ENCODE assay signal across 13 mouse cellular contexts in genomic region chr13:81629395-81629794, GRCm38 (mm10). TPM values are rescaled to one million over a fixed set of nuclear protein-coding genes. Genes with fewer than 3 reads are reported as not detected.
DNase-seq lines count a peak whose midpoint lies in the region; ATAC-seq and TF ChIP-seq lines count a peak whose summit lies in the region.
"Had no signal": no experiment of that assay in that cellular context is flagged by ENCODE, and none has a peak within 500 bp of the region (broad histone marks: within the 10 kb centered on the region; RNA-seq: fewer than 3 reads in every experiment).

No protein-coding gene starts in this region.

- peak; percentile 29 for DNase-seq in kidney, postnatal 0 days (ENCODE audit: low spot score)
- no peak for DNase-seq in kidney, adult 9 months
- DNase-seq in forebrain, embryonic 11.5 days (ENCODE audit: low spot score), result peak; percentile 72
- peak; percentile 31 for DNase-seq in limb, embryonic 10.5 days (ENCODE audit: low spot score)
- no peak for DNase-seq in gastrocnemius, adult 18-20 months (ENCODE audit: low spot score)
- DNase-seq: cerebellum, adult 9-10 months; layer of hippocampus, postnatal 36 days; liver, embryonic 13.5 days had no signal

- no peak overlapping the region for H3K4me3 ChIP-seq in kidney, postnatal 0 days (replicated peaks; ENCODE audit: low read depth, low read length)
- H3K4me3 ChIP-seq in forebrain, embryonic 11.5 days (ENCODE audit: low read depth, low read length), result no peak overlapping the region
- no peak overlapping the region for H3K4me3 ChIP-seq in limb, embryonic 10.5 days
- H3K4me3 ChIP-seq in neural tube, embryonic 15.5 days (replicated peaks), result no peak overlapping the region
- H3K4me3 ChIP-seq in intestine, postnatal 0 days (ENCODE audit: low read depth, low read length), result no peak overlapping the region
- H3K4me3 ChIP-seq: liver, embryonic 13.5 days; megakaryocyte, embryonic 14.5 days had no signal

- H3K4me2 ChIP-seq in kidney, postnatal 0 days (ENCODE audit: low read length), result no peak overlapping the region
- no peak overlapping the region; the same call in 1 of the 2 replicates for H3K4me2 ChIP-seq in forebrain, embryonic 11.5 days (ENCODE audit: low read depth, low read length, severe bottlenecking)
- H3K4me2 ChIP-seq in neural tube, embryonic 15.5 days, result no peak overlapping the region
- H3K4me2 ChIP-seq in intestine, postnatal 0 days (replicated peaks; ENCODE audit: low read depth), result no peak overlapping the region
- H3K4me2 ChIP-seq: liver, embryonic 13.5 days had no signal

- H3K27me3 ChIP-seq in kidney, postnatal 0 days (ENCODE audit: insufficient read depth, low read length), result no peaks in the 10 kb centered on the region
- no peaks in the 10 kb centered on the region for H3K27me3 ChIP-seq in forebrain, embryonic 11.5 days (ENCODE audit: control insufficient read depth, insufficient read depth, low read length)
- peaks cover 36% of the 10 kb centered on the region for H3K27me3 ChIP-seq in limb, embryonic 10.5 days (ENCODE audit: low read depth, poor library complexity, severe bottlenecking)
- H3K27me3 ChIP-seq in neural tube, embryonic 15.5 days (replicated peaks), result peaks cover 4% of the 10 kb centered on the region; the same call in 1 of the 2 replicates
- H3K27me3 ChIP-seq in intestine, postnatal 0 days (replicated peaks; ENCODE audit: control insufficient read depth, insufficient read depth, low read length), result peaks cover 13% of the 10 kb centered on the region

- TF ChIP-seq CTCF in kidney, postnatal 0 days (IDR thresholded peaks at IDR 0.05; ENCODE audit: low read depth), result no peak
- no peak for TF ChIP-seq CTCF in intestine, postnatal 0 days (IDR thresholded peaks at IDR 0.05; ENCODE audit: low read depth)

- H3K36me3 ChIP-seq in kidney, postnatal 0 days (ENCODE audit: insufficient read depth, low read length), result no peaks in the 10 kb centered on the region
- H3K36me3 ChIP-seq in forebrain, embryonic 11.5 days (ENCODE audit: control insufficient read depth, insufficient read depth, low read length), result no peaks in the 10 kb centered on the region
- no peaks in the 10 kb centered on the region for H3K36me3 ChIP-seq in limb, embryonic 10.5 days
- H3K36me3 ChIP-seq in neural tube, embryonic 15.5 days, result no peaks in the 10 kb centered on the region
- no peaks in the 10 kb centered on the region for H3K36me3 ChIP-seq in intestine, postnatal 0 days (ENCODE audit: control insufficient read depth, insufficient read depth)
- H3K36me3 ChIP-seq: liver, embryonic 13.5 days had no signal

- no peak for ATAC-seq in kidney, postnatal 0 days (replicated peaks; ENCODE audit: low FRiP score, low read depth)
- ATAC-seq in forebrain, embryonic 11.5 days (replicated peaks; ENCODE audit: low FRiP score), result peak; percentile 75
- ATAC-seq in neural tube, embryonic 15.5 days (ENCODE audit: low FRiP score), result no peak
- no peak for ATAC-seq in intestine, postnatal 0 days
- ATAC-seq in erythroblast, adult 5-6 weeks (replicated peaks; ENCODE audit: low FRiP score, poor library complexity, severe bottlenecking), result no peak
- ATAC-seq: inflammation-experienced regulatory T-cells, adult 6 months had no signal

- H3K9me3 ChIP-seq in kidney, postnatal 0 days (replicated peaks; ENCODE audit: low read length), result no peaks in the 10 kb centered on the region
- no peaks in the 10 kb centered on the region for H3K9me3 ChIP-seq in forebrain, embryonic 11.5 days (ENCODE audit: control insufficient read depth, low read length)
- no peaks in the 10 kb centered on the region for H3K9me3 ChIP-seq in limb, embryonic 10.5 days (replicated peaks)
- no peaks in the 10 kb centered on the region for H3K9me3 ChIP-seq in neural tube, embryonic 15.5 days (replicated peaks)
- H3K9me3 ChIP-seq in intestine, postnatal 0 days (ENCODE audit: control insufficient read depth), result no peaks in the 10 kb centered on the region
- H3K9me3 ChIP-seq: liver, embryonic 13.5 days had no signal

- no peaks in the 10 kb centered on the region; the same call in 1 of the 2 replicates for H3K4me1 ChIP-seq in kidney, postnatal 0 days (replicated peaks; ENCODE audit: insufficient read depth, low read length)
- H3K4me1 ChIP-seq in forebrain, embryonic 11.5 days (replicated peaks; ENCODE audit: control insufficient read depth, insufficient read depth, low read length), result peaks cover 14% of the 10 kb centered on the region
- H3K4me1 ChIP-seq in limb, embryonic 10.5 days, result peaks cover 9% of the 10 kb centered on the region
- peaks cover 12% of the 10 kb centered on the region for H3K4me1 ChIP-seq in neural tube, embryonic 15.5 days
- no peaks in the 10 kb centered on the region for H3K4me1 ChIP-seq in intestine, postnatal 0 days (replicated peaks; ENCODE audit: control insufficient read depth, insufficient read depth, low read length)

- H3K9ac ChIP-seq in kidney, postnatal 0 days (ENCODE audit: low read depth, low read length), result no peak overlapping the region
- no peak overlapping the region for H3K9ac ChIP-seq in forebrain, embryonic 11.5 days (ENCODE audit: low read length)
- H3K9ac ChIP-seq in neural tube, embryonic 15.5 days (replicated peaks), result no peak overlapping the region
- no peak overlapping the region for H3K9ac ChIP-seq in intestine, postnatal 0 days (ENCODE audit: low read depth, low read length)
- H3K9ac ChIP-seq: liver, embryonic 13.5 days had no signal

- H3K27ac ChIP-seq in kidney, postnatal 0 days, result no peak overlapping the region
- peak overlapping the region; percentile 43 for H3K27ac ChIP-seq in forebrain, embryonic 11.5 days (ENCODE audit: low read depth, low read length)
- no peak overlapping the region for H3K27ac ChIP-seq in limb, embryonic 10.5 days
- H3K27ac ChIP-seq in neural tube, embryonic 15.5 days (replicated peaks), result 0 out of 2 replicates have a peak overlapping the region, but pooled peaks have one; percentile 9
- no peak overlapping the region for H3K27ac ChIP-seq in intestine, postnatal 0 days (ENCODE audit: low read depth, low read length)
- H3K27ac ChIP-seq: liver, embryonic 13.5 days had no signal

- 39% methylated on average over 3 of the region's 3 CpGs for WGBS in kidney, postnatal 0 days
- whole genome bisulfite sequencing in forebrain, embryonic 11.5 days, result 14% methylated on average over 3 of the region's 3 CpGs
- WGBS in limb, embryonic 10.5 days, result 68% methylated on average over 3 of the region's 3 CpGs
- WGBS in neural tube, embryonic 15.5 days, result 24% methylated on average over 3 of the region's 3 CpGs
- 79% methylated on average over 3 of the region's 3 CpGs for WGBS in intestine, postnatal 0 days

RNA-seq across cellular contexts. Expression of gene Adgrv1, which starts 3.6 kb away (rescaled TPM):
- polyA plus RNA-seq in kidney, postnatal 0 days (2015; fragmentation: Nextera tagmentation; extraction: Ambion mirVana), result 2.7 and 3.2 TPM in 2 replicates
- polyA plus RNA-seq in forebrain, embryonic 11.5 days (2014; fragmentation: Nextera tagmentation; extraction: Ambion mirVana), result 36.9 and 41.9 TPM in 2 replicates
- 1.2 and 1.5 TPM in 2 replicates for polyA plus RNA-seq in limb, embryonic 10.5 days (2016; fragmentation: Nextera tagmentation; extraction: Ambion mirVana)
- polyA plus RNA-seq in neural tube, embryonic 15.5 days (2015; fragmentation: Nextera tagmentation; extraction: Ambion mirVana), result 7.3 and 9.8 TPM in 2 replicates
- under 1 TPM in 1 of 2 experiments, not detected in 1; 0.14 TPM for total RNA-seq in gastrocnemius, adult 18-20 months (2021)
- polyA plus RNA-seq in intestine, postnatal 0 days (2015; fragmentation: Nextera tagmentation; extraction: Ambion mirVana), result 0.86 and 0.90 TPM in 2 replicates
- not detected in 2 replicates for total RNA-seq in erythroblast, adult 5-6 weeks (2015; ENCODE audit: low replicate concordance)
- 1.0 TPM in 1 of 2 replicates, not detected in the other for total RNA-seq in erythroblast, adult 5-6 weeks (2017; ENCODE audit: low replicate concordance)

RNA-seq across cellular contexts. Expression of gene Lysmd3, which starts 28.1 kb away (rescaled TPM):
- 22.4 and 22.5 TPM in 2 replicates for polyA plus RNA-seq in kidney, postnatal 0 days (2015; fragmentation: Nextera tagmentation; extraction: Ambion mirVana)
- polyA plus RNA-seq in forebrain, embryonic 11.5 days (2014; fragmentation: Nextera tagmentation; extraction: Ambion mirVana), result 24.8 and 25.9 TPM in 2 replicates
- 16.5 and 22.8 TPM in 2 replicates for polyA plus RNA-seq in limb, embryonic 10.5 days (2016; fragmentation: Nextera tagmentation; extraction: Ambion mirVana)
- polyA plus RNA-seq in neural tube, embryonic 15.5 days (2015; fragmentation: Nextera tagmentation; extraction: Ambion mirVana), result 17.6 and 18.5 TPM in 2 replicates
- total RNA-seq in gastrocnemius, adult 18-20 months (2021), result 1 to 10 TPM; 5.1 to 5.6 TPM
- 32.4 and 32.7 TPM in 2 replicates for polyA plus RNA-seq in intestine, postnatal 0 days (2015; fragmentation: Nextera tagmentation; extraction: Ambion mirVana)
- total RNA-seq in erythroblast, adult 5-6 weeks (2015; ENCODE audit: low replicate concordance), result 16.5 and 30.1 TPM in 2 replicates
- total RNA-seq in erythroblast, adult 5-6 weeks (2017; ENCODE audit: low replicate concordance), result 34.4 and 47.8 TPM in 2 replicates

Comparison
In these comparisons a context has a peak if more than half of its experiments do, and no peak if none do; other contexts are left out.
1. DNase-seq: peak in kidney, postnatal 0 days (single experiment), forebrain, embryonic 11.5 days (single experiment) and limb, embryonic 10.5 days (single experiment); none in kidney, adult 9 months (single experiment) and gastrocnemius, adult 18-20 months (single experiment).
2. H3K27ac ChIP-seq: peak in forebrain, embryonic 11.5 days (single experiment) and neural tube, embryonic 15.5 days (single experiment); none in kidney, postnatal 0 days (single experiment), limb, embryonic 10.5 days (single experiment) and intestine, postnatal 0 days (single experiment).